Mouse (Mus musculus) olfactory bulb, adult 2 months (tissue): ENCODE results near the gene Magi2. TPM values are rescaled to one million over a fixed set of nuclear protein-coding genes. Genes with fewer than 3 reads are reported as not detected.
A peak's percentile ranks its signal among the peaks of the same experiment; 100 is the strongest.
"Not testable (repeated sequence)": the region's sequence is repeated elsewhere in the genome, so short reads cannot be mapped to it uniquely, and the experiment has no call there.

Source experiments
- H3K27ac ChIP-seq: fragments of 200-500 bp; 2 replicates; pipeline ENCODE4 v1.5.1; 2012; ENCODE audit warnings: low read depth, low read length; ENCODE audit not compliant: insufficient read depth
- H3K4me1 ChIP-seq: fragments of 200-500 bp; 2 replicates; pipeline ENCODE4 v1.6.1; 2012; ENCODE audit warnings: low read length; ENCODE audit not compliant: control insufficient read depth, insufficient read depth
- H3K4me3 ChIP-seq: fragments of 200-500 bp; 2 replicates; pipeline ENCODE4 v1.5.1; 2012; ENCODE audit warnings: mild to moderate bottlenecking, low read depth, low read length, moderate library complexity; ENCODE audit not compliant: insufficient read depth
- CTCF ChIP-seq: fragments of 200-500 bp; IDR thresholded peaks from 2 replicates; pipeline ENCODE4 v1.5.1; 2012; ENCODE audit warnings: low read depth, mild to moderate bottlenecking, low read length, moderate library complexity; ENCODE audit not compliant: insufficient read depth
- POLR2A ChIP-seq: fragments of 200-500 bp; IDR thresholded peaks from 2 replicates; pipeline ENCODE4 v1.6.1; 2012; ENCODE audit warnings: mild to moderate bottlenecking, low read depth, low read length, moderate library complexity; ENCODE audit not compliant: insufficient read depth
- WGBS: fragments of 180-500 bp; shearing (Covaris S2); methylation state at CpG from one replicate; pipeline ENCODE4 v1.1.7; 2018; 5-methylcytosine and 5-hydroxymethylcytosine counted together
- polyA plus RNA-seq: library from polyadenylated mRNA; stranded (reverse); fragments of >200 nt; gene quantifications from 2 replicates; pipeline ENCODE4 v1.2.4, GENCODE M21; 2012; ENCODE audit warnings: low replicate concordance; ENCODE audit not compliant: missing spikeins, insufficient read depth, insufficient read length

Gene Magi2
- polyA plus RNA-seq, 1 experiment = not detected

DNA sequence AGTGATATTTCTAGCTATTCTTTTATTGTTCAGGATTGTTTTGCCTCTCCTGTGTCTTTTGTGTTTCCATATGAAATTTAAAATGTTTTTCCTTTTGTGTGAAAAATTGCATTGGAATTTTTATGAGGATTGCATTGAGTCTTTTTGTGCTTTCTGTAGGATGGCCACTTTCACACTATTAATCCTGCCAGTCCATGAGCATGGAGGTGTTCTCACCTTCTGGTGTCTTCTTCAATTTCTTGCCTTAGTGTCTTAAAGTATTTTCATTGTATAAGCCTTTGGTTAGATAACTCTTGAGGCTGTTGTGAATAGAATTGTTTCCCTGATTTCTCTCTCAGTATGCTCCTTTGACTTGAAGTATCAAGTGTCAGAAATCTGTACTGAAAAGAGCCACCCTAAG is 1296.9 kb downstream of the Magi2 start:
- H3K4me1 ChIP-seq = peaks cover 3% of the 10 kb centered on the region; the same call in 1 of the 2 replicates
- TF ChIP-seq CTCF = no peak
- TF ChIP-seq POLR2A = no peak
- no peak overlapping the region for H3K27ac ChIP-seq
- H3K4me3 ChIP-seq = no peak overlapping the region

DNA sequence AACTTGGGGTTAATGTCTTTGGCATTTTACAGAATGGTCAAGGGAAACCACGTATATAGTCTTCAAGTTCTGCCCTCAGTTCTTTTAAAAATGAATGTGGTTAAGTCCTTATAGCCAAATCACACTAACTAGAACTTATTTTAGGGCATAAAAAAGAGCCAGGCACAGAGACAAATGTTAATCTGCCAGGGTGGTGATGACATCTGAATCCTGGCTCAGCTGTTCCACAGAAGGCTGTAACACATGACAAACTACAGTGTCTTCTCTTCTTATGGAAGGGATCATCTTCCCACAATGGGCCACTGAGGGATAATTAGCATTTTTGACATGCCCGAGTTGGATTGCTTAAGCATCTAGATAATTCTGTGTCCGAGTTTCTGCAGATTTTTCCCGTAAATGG is 1299.8 kb downstream of the Magi2 start:
- not testable (repeated sequence) for H3K4me1 ChIP-seq, H3K27ac ChIP-seq, H3K4me3 ChIP-seq
- 94% methylated on average over 2 of the region's 4 CpGs for WGBS

DNA sequence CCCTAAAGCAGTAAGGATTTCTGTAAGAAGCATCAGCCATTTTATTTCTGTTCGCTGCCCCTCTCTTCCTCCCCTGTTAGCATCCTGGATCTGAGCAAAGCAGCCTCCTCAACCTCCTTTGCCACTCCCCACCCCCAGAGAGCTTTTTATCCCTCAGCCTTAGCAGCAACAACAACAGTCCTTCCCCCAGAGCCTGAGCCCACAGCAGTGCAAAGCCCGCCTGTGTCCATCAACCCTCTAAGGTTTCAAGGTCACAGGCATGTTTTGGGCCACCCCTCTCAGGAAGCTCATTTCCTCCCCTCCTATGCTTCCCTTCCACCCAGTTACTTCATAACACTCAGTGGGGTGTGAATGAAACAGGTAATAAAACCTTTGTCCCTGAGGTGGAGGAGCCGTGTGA is 1309.7 kb downstream of the Magi2 start:
- Histone ChIP-seq H3K4me1 (no peaks in the 10 kb centered on the region; the same call in 1 of the 2 replicates), H3K27ac (no peak overlapping the region), H3K4me3 (no peak overlapping the region)
- 83% methylated on average over 3 of the region's 3 CpGs for WGBS
- TF ChIP-seq POLR2A (no peak), CTCF (no peak)

DNA sequence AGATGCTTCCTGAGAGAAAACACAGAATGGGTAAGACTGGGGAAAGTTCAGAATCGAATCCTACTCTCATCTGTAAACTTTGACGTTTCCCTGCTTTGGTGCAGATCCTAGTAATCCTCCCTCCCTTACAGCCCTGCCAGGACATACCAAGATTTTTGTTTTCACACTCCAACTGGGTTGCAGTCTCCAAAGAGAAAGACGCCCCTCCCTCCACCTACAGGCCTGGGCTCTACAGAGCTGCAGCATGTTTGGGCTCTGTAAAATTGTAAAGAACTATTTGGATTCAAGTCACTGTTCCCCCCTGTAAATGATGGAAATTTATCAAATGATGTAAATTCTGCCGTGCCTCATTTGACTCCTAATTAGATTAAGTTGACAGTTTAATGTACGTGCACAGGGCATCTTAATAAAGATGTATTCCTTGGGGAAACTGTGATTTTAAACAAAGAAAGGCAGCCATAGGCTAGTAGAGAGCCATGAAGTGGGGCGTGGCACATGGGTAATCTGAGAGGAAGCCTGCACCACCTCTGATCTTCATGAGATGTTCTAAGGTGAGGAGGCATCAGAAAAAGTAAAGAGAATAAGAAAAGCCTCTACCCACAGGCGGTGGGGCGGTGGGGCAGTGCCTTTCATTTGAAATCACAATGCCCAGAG is 1310.7 kb downstream of the Magi2 start:
- Histone ChIP-seq H3K4me1 (no peaks in the 10 kb centered on the region; the same call in 1 of the 2 replicates), H3K4me3 (no peak overlapping the region), H3K27ac (no peak overlapping the region)
- 79% methylated on average over 8 of the region's 8 CpGs for WGBS
- TF ChIP-seq CTCF (no peak), POLR2A (no peak)

DNA sequence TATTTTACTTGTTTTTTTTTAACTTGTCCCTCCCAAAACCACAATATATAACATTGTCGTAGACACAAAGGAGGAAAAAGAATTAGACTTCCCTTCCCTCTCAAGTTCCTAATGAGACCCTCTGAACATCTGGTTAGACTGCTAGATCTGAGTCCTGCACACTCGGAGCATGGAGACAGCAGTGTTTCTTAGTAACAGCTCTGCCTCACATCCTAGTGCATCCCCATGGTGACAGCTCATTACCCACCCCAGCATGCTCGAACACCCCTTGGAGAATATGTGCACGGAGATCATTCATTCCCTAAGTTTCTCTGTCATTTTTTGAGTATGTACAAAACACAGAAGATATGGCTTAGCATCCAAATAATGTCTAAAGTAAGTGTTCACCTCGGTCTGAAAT is 1317.5 kb downstream of the Magi2 start:
- Histone ChIP-seq H3K4me3 (no peak overlapping the region), H3K4me1 (no peaks in the 10 kb centered on the region), H3K27ac (no peak overlapping the region)
- no peak for TF ChIP-seq POLR2A
- TF ChIP-seq CTCF = no peak
- 27% methylated on average over 5 of the region's 5 CpGs for WGBS

DNA sequence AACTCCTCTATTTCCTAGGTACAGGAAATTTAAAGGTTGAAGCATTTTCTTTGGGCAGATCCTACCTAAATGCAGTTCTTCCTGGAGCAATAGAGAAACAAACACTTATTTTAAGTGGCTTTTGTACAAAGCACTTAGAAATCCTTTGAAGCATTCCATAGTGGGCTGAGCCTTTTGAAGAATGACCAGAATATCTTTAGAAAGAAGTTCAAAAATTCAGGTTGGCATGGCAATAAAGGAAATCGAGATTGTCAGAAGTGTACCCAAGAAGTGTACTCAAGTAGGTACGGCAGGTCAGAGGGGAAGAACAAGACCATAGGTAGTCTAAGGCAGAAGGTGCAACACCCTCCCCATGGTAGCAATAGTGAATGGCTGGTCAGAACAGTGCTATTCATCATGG is 1332.5 kb downstream of the Magi2 start:
- H3K4me3 ChIP-seq = no peak overlapping the region
- H3K4me1 ChIP-seq = no peaks in the 10 kb centered on the region
- no peak for TF ChIP-seq CTCF
- TF ChIP-seq POLR2A = no peak
- 71% methylated on average over 2 of the region's 2 CpGs for WGBS
- no peak overlapping the region for H3K27ac ChIP-seq

DNA sequence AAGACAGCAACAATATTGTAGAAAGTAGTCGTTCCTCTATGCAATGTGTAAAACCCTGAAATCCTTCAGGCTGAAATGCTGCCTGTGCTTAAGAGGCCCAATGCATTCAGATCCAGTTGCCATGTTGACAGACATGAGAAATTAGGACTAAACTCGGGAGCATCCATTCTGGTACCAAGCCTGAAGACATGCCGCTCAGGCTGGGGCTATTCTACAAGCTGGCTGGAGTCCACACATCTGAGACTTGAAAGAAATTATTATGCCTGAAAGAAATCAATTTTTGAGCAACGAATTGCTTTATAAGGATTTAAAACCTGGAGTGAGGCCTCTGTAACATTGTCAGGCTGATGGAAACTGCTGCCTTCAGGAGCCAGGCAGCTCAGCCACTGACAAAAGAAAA is 1333.0 kb downstream of the Magi2 start:
- Histone ChIP-seq H3K4me1 (no peaks in the 10 kb centered on the region), H3K27ac (no peak overlapping the region), H3K4me3 (no peak overlapping the region)
- 57% methylated on average over 4 of the region's 4 CpGs for WGBS
- no peak for TF ChIP-seq POLR2A
- TF ChIP-seq CTCF = no peak

DNA sequence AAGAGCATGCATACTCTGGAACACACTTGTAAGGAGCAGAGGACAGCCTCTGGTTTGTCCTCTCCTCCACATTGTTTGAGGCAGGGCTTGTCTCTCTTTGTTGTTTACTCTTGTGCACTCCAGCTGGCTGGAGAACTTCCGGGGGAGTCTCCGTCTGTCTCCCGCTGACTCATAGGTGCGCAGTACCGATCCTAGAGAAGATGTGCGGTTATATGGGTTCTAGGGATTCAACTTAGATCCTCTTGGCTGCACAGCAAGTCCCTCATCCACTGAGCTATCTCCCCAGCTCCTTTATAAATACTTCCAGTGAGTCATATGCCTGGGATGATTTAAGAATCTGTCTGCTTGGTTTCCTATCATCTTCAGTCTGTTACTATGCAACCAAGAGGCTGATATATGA is 1341.6 kb downstream of the Magi2 start:
- H3K4me3 ChIP-seq = no peak overlapping the region
- TF ChIP-seq POLR2A (no peak), CTCF (no peak)
- 46% methylated on average over 6 of the region's 6 CpGs for WGBS
- peak overlapping the region; percentile 50; the same call in 1 of the 2 replicates for H3K27ac ChIP-seq
- peaks cover 6% of the 10 kb centered on the region for H3K4me1 ChIP-seq

DNA sequence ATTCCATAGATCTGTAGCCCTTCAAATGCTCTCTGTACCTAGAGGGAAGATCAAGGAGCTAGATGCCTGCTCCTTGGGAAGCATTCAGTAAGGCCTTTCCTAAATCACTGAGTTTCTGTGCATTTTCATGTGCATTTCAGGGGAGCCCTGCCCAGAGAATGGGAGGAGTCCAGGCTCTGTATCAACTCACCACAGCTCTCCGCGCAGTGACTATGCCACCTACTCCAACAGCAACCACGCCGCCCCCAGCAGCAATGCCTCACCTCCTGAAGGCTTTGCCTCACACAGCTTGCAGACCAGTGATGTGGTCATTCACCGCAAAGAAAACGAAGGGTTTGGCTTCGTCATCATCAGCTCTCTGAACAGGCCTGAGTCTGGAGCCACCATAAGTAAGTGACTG is 1342.1 kb downstream of the Magi2 start:
- H3K4me3 ChIP-seq = no peak overlapping the region
- H3K27ac ChIP-seq = no peak overlapping the region
- peaks cover 6% of the 10 kb centered on the region for H3K4me1 ChIP-seq
- 95% methylated on average over 7 of the region's 7 CpGs for WGBS
- no peak for TF ChIP-seq CTCF
- no peak for TF ChIP-seq POLR2A

DNA sequence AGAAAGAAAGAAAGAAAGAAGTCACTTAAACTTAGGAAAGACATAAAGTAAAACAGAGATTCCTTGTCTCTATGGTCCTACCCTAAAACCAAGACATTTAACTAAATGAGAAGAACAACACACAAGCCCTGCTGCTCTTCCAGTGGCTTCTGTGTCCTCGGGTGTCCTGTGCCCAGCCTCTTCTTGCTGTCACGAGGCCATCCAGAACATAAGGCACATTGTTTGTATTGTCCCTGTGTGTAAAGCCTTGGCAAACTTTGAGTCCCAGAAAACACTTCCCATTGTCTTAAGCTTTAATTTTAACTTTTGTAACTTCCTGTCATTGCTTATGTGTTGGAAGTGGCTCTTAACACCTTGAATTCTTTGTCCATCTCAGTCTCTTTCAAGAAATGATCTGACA is 1348.0 kb downstream of the Magi2 start:
- WGBS = 57% methylated on average over 2 of the region's 2 CpGs
- H3K4me3 ChIP-seq = no peak overlapping the region
- H3K27ac ChIP-seq = no peak overlapping the region
- H3K4me1 ChIP-seq = no peaks in the 10 kb centered on the region
- TF ChIP-seq POLR2A = no peak
- no peak for TF ChIP-seq CTCF
